Mouse (Mus musculus): ENCODE results near the gene Olfr452. TPM values are rescaled to one million over a fixed set of nuclear protein-coding genes. Genes with fewer than 3 reads are reported as not detected.

Gene Olfr452
- not detected for polyA plus RNA-seq (2014; fragmentation: Illumina TruSeq; extraction: RNeasy Lipid Tissue Mini Kit (QIAGEN cat#74804); ENCODE audit: low read depth, low replicate concordance)

DNA sequence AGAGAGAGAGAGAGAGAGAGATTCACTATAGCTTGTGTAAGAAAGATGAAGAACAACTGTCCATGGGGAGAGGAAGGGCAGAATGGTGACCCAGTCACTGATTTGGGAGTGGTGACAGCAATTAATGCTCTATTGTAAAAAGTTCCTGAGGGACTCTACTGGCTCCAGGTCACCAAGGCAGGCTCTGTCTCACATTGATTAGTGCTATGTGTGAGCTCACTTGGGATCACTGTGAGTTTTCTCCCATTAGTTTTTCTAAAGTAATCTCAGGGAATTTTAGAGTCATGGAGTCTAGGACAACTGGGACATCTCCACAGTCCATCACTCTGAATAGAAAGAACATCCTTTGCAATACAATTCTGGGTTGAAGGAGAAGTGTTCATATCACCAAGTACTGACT lies at the start of gene Olfr452:
Gene Olfr452 (plus strand): TSS at position 301 of the 400 bp plus-strand sequence.

GRCm38 (mm10) chr6:42739071-42739470 lies 45.8 kb upstream of the Olfr452 start, which contains the start of gene Olfr453:
Gene Olfr453, plus strand, starts transcription at chr6:42739371.

DNA sequence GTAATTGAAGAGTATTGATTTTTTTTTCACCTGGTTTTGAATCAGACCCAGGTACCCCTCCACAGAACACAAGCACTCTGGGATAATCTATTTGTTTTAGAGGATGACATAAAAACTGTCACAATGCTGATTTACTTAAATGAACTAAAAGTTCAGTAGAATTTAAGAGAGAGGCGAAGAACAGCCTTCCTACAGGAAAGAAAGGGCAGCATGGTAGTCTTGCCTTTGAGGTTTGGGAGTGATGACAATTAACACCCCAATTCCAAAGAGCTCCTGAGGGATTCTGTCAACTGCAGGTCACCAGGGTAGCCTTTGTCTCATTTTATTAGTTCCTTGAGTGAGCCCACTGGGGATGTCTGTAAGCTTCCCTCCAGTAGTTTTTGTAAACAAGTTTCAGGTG lies 28.8 kb upstream of the Olfr452 start, which contains the start of gene Olfr38:
Gene Olfr38 (plus strand): TSS at position 301 of the 400 bp plus-strand sequence.

GRCm38 (mm10) chr6:42811639-42812038 lies 26.7 kb downstream of the Olfr452 start, which contains the start of gene Olfr450:
Gene Olfr450, plus strand, starts transcription at chr6:42811939.

GRCm38 (mm10) chr6:42834084-42834483 lies 49.2 kb downstream of the Olfr452 start, which contains the start of gene Olfr449:
Gene Olfr449, plus strand, starts transcription at chr6:42834384.

Other genes starting within 250 kb of the Olfr452 start
- not detected for gene Olfr455, start 237.5 kb upstream of the Olfr452 start, polyA plus RNA-seq (2014; fragmentation: Illumina TruSeq; extraction: RNeasy Lipid Tissue Mini Kit (QIAGEN cat#74804); ENCODE audit: low read depth, low replicate concordance)
- not detected for gene Tcaf3, start 187.4 kb upstream of the Olfr452 start, polyA plus RNA-seq (2014; fragmentation: Illumina TruSeq; extraction: RNeasy Lipid Tissue Mini Kit (QIAGEN cat#74804); ENCODE audit: low read depth, low replicate concordance)
- 19.7 TPM for gene Tcaf2, start 139.8 kb upstream of the Olfr452 start, polyA plus RNA-seq (2014; fragmentation: Illumina TruSeq; extraction: RNeasy Lipid Tissue Mini Kit (QIAGEN cat#74804); ENCODE audit: low read depth, low replicate concordance)
- 31.9 TPM for gene Tcaf1, start 75.0 kb upstream of the Olfr452 start, polyA plus RNA-seq (2014; fragmentation: Illumina TruSeq; extraction: RNeasy Lipid Tissue Mini Kit (QIAGEN cat#74804); ENCODE audit: low read depth, low replicate concordance)
- gene Olfr453, start 45.7 kb upstream of the Olfr452 start, polyA plus RNA-seq (2014; fragmentation: Illumina TruSeq; extraction: RNeasy Lipid Tissue Mini Kit (QIAGEN cat#74804); ENCODE audit: low read depth, low replicate concordance), result not detected
- not detected for gene Olfr38, start 28.7 kb upstream of the Olfr452 start, polyA plus RNA-seq (2014; fragmentation: Illumina TruSeq; extraction: RNeasy Lipid Tissue Mini Kit (QIAGEN cat#74804); ENCODE audit: low read depth, low replicate concordance)
- not detected for gene Olfr450, start 26.8 kb downstream of the Olfr452 start, polyA plus RNA-seq (2014; fragmentation: Illumina TruSeq; extraction: RNeasy Lipid Tissue Mini Kit (QIAGEN cat#74804); ENCODE audit: low read depth, low replicate concordance)
- not detected for gene Olfr449, start 49.3 kb downstream of the Olfr452 start, polyA plus RNA-seq (2014; fragmentation: Illumina TruSeq; extraction: RNeasy Lipid Tissue Mini Kit (QIAGEN cat#74804); ENCODE audit: low read depth, low replicate concordance)
- gene Olfr448, start 105.3 kb downstream of the Olfr452 start, polyA plus RNA-seq (2014; fragmentation: Illumina TruSeq; extraction: RNeasy Lipid Tissue Mini Kit (QIAGEN cat#74804); ENCODE audit: low read depth, low replicate concordance), result not detected
- not detected for gene Olfr447, start 123.8 kb downstream of the Olfr452 start, polyA plus RNA-seq (2014; fragmentation: Illumina TruSeq; extraction: RNeasy Lipid Tissue Mini Kit (QIAGEN cat#74804); ENCODE audit: low read depth, low replicate concordance)
- gene Olfr446, start 136.3 kb downstream of the Olfr452 start, polyA plus RNA-seq (2014; fragmentation: Illumina TruSeq; extraction: RNeasy Lipid Tissue Mini Kit (QIAGEN cat#74804); ENCODE audit: low read depth, low replicate concordance), result not detected
- gene Olfr444, start 164.0 kb downstream of the Olfr452 start, polyA plus RNA-seq (2014; fragmentation: Illumina TruSeq; extraction: RNeasy Lipid Tissue Mini Kit (QIAGEN cat#74804); ENCODE audit: low read depth, low replicate concordance), result not detected

Data from sigmoid colon, adult 10 weeks (tissue).